Mouse (Mus musculus): ENCODE data around the gene Lingo1. TPM values are rescaled to one million over a fixed set of nuclear protein-coding genes. Genes with fewer than 3 reads are reported as not detected.

Lingo1 gene
- polyA plus RNA-seq, 1 experiment from 2014 or later: 79.4 TPM

GRCm38 (mm10) chr9:56600655-56601054, 195.6 kb downstream of the Lingo1 start:
- WGBS: 35% methylated on average over 11 of the region's 11 CpGs
- ATAC-seq: peak; percentile 53; the same call in 1 of the 2 replicates
- H3K27ac ChIP-seq (ENCODE audit: low read depth, low read length): no peak overlapping the region

GRCm38 (mm10) chr9:56592639-56593038, 203.6 kb downstream of the Lingo1 start:
- H3K27me3 ChIP-seq (replicated peaks; ENCODE audit: control insufficient read depth, insufficient read depth, low read length): no peaks in the 10 kb centered on the region
- H3K27ac ChIP-seq (ENCODE audit: low read depth, low read length): no peak overlapping the region
- no peak overlapping the region for H3K4me2 ChIP-seq (ENCODE audit: low read length)
- no peaks in the 10 kb centered on the region for H3K9me3 ChIP-seq (ENCODE audit: control insufficient read depth, low read length)
- no peaks in the 10 kb centered on the region for H3K36me3 ChIP-seq (ENCODE audit: control insufficient read depth, insufficient read depth, low read length)
- peaks cover 11% of the 10 kb centered on the region for H3K4me1 ChIP-seq (ENCODE audit: control insufficient read depth, insufficient read depth, low read depth, low read length)
- no peak overlapping the region for H3K4me3 ChIP-seq (ENCODE audit: low read length)
- 94% methylated on average over 7 of the region's 7 CpGs for WGBS
- no peak overlapping the region for H3K9ac ChIP-seq (ENCODE audit: low read depth, low read length)
- no peak for ATAC-seq

More at GRCm38 (mm10) chr9:56600655-56601054, 195.6 kb downstream of the Lingo1 start:
- no peak overlapping the region for H3K4me2 ChIP-seq (ENCODE audit: low read length)
- H3K36me3 ChIP-seq (ENCODE audit: control insufficient read depth, insufficient read depth, low read length): no peaks in the 10 kb centered on the region
- H3K4me1 ChIP-seq (ENCODE audit: control insufficient read depth, insufficient read depth, low read depth, low read length): peaks cover 10% of the 10 kb centered on the region
- no peak overlapping the region for H3K9ac ChIP-seq (ENCODE audit: low read depth, low read length)
- no peaks in the 10 kb centered on the region for H3K9me3 ChIP-seq (ENCODE audit: control insufficient read depth, low read length)
- H3K27me3 ChIP-seq (replicated peaks; ENCODE audit: control insufficient read depth, insufficient read depth, low read length): no peaks in the 10 kb centered on the region
- no peak overlapping the region for H3K4me3 ChIP-seq (ENCODE audit: low read length)

GRCm38 (mm10) chr9:56591248-56591888, 204.9 kb downstream of the Lingo1 start:
- H3K27me3 ChIP-seq (replicated peaks; ENCODE audit: control insufficient read depth, insufficient read depth, low read length): no peaks in the 10 kb centered on the region
- no peak; the same call in 1 of the 2 replicates for ATAC-seq
- no peaks in the 10 kb centered on the region for H3K9me3 ChIP-seq (ENCODE audit: control insufficient read depth, low read length)
- H3K4me2 ChIP-seq (ENCODE audit: low read length): no peak overlapping the region
- H3K9ac ChIP-seq (ENCODE audit: low read depth, low read length): no peak overlapping the region
- WGBS: 64% methylated on average over 8 of the region's 8 CpGs
- no peak overlapping the region for H3K4me3 ChIP-seq (ENCODE audit: low read length)
- H3K27ac ChIP-seq (ENCODE audit: low read depth, low read length): no peak overlapping the region
- H3K4me1 ChIP-seq (ENCODE audit: control insufficient read depth, insufficient read depth, low read depth, low read length): peaks cover 11% of the 10 kb centered on the region
- no peaks in the 10 kb centered on the region for H3K36me3 ChIP-seq (ENCODE audit: control insufficient read depth, insufficient read depth, low read length)

GRCm38 (mm10) chr9:56589762-56590161, 206.5 kb downstream of the Lingo1 start:
- no peaks in the 10 kb centered on the region for H3K36me3 ChIP-seq (ENCODE audit: control insufficient read depth, insufficient read depth, low read length)
- H3K9ac ChIP-seq (ENCODE audit: low read depth, low read length): no peak overlapping the region
- no peak overlapping the region for H3K4me2 ChIP-seq (ENCODE audit: low read length)
- 29% methylated on average over 5 of the region's 5 CpGs for WGBS
- H3K9me3 ChIP-seq (ENCODE audit: control insufficient read depth, low read length): no peaks in the 10 kb centered on the region
- no peak overlapping the region for H3K27ac ChIP-seq (ENCODE audit: low read depth, low read length)
- peak; percentile 81 for ATAC-seq
- H3K4me1 ChIP-seq (ENCODE audit: control insufficient read depth, insufficient read depth, low read depth, low read length): peaks cover 11% of the 10 kb centered on the region
- H3K4me3 ChIP-seq (ENCODE audit: low read length): no peak overlapping the region
- H3K27me3 ChIP-seq (replicated peaks; ENCODE audit: control insufficient read depth, insufficient read depth, low read length): no peaks in the 10 kb centered on the region

- no peak overlapping the region for H3K4me2 ChIP-seq (ENCODE audit: low read length)
- peaks cover 28% of the 10 kb centered on the region for H3K4me1 ChIP-seq (ENCODE audit: control insufficient read depth, insufficient read depth, low read depth, low read length)
- H3K9me3 ChIP-seq (ENCODE audit: control insufficient read depth, low read length): no peaks in the 10 kb centered on the region
- no peaks in the 10 kb centered on the region for H3K36me3 ChIP-seq (ENCODE audit: control insufficient read depth, insufficient read depth, low read length)
- no peak overlapping the region for H3K4me3 ChIP-seq (ENCODE audit: low read length)
- whole genome bisulfite sequencing: 49% methylated on average over 7 of the region's 7 CpGs
- peak overlapping the region; percentile 74 for H3K27ac ChIP-seq (ENCODE audit: low read depth, low read length)
- no peaks in the 10 kb centered on the region for H3K27me3 ChIP-seq (replicated peaks; ENCODE audit: control insufficient read depth, insufficient read depth, low read length)
- no peak overlapping the region; the same call in 1 of the 2 replicates for H3K9ac ChIP-seq (ENCODE audit: low read depth, low read length)
- ATAC-seq: 0 out of 2 replicates have a peak, but pooled peaks have one; percentile 7
Observed at GRCm38 (mm10) chr9:56584043-56584424, 212.2 kb downstream of the Lingo1 start.

- Histone ChIP-seq H3K27ac (ENCODE audit: low read depth, low read length) (peak overlapping the region; percentile 74), H3K27me3 (replicated peaks; ENCODE audit: control insufficient read depth, insufficient read depth, low read length) (no peaks in the 10 kb centered on the region), H3K4me3 (ENCODE audit: low read length) (no peak overlapping the region), H3K9ac (ENCODE audit: low read depth, low read length) (no peak overlapping the region; the same call in 1 of the 2 replicates), H3K4me2 (ENCODE audit: low read length) (no peak overlapping the region), H3K4me1 (ENCODE audit: control insufficient read depth, insufficient read depth, low read depth, low read length) (peaks cover 28% of the 10 kb centered on the region), H3K36me3 (ENCODE audit: control insufficient read depth, insufficient read depth, low read length) (no peaks in the 10 kb centered on the region), H3K9me3 (ENCODE audit: control insufficient read depth, low read length) (no peaks in the 10 kb centered on the region)
- 42% methylated on average over 11 of the region's 11 CpGs for WGBS
- peak; percentile 85 for ATAC-seq
Observed at GRCm38 (mm10) chr9:56583139-56584042, 212.9 kb downstream of the Lingo1 start.

- Histone ChIP-seq H3K9ac (ENCODE audit: low read depth, low read length) (peak overlapping the region; percentile 17; the same call in 1 of the 2 replicates), H3K27ac (ENCODE audit: low read depth, low read length) (peak overlapping the region; percentile 17; the same call in 1 of the 2 replicates), H3K4me2 (ENCODE audit: low read length) (no peak overlapping the region), H3K27me3 (replicated peaks; ENCODE audit: control insufficient read depth, insufficient read depth, low read length) (no peaks in the 10 kb centered on the region), H3K4me1 (ENCODE audit: control insufficient read depth, insufficient read depth, low read depth, low read length) (peaks cover 28% of the 10 kb centered on the region), H3K4me3 (ENCODE audit: low read length) (no peak overlapping the region), H3K36me3 (ENCODE audit: control insufficient read depth, insufficient read depth, low read length) (no peaks in the 10 kb centered on the region), H3K9me3 (ENCODE audit: control insufficient read depth, low read length) (no peaks in the 10 kb centered on the region)
- no peak for ATAC-seq
- 61% methylated on average over 8 of the region's 8 CpGs for whole genome bisulfite sequencing
Observed at GRCm38 (mm10) chr9:56582628-56583027, 213.6 kb downstream of the Lingo1 start.

- peak overlapping the region; percentile 54; the same call in 1 of the 2 replicates for H3K27ac ChIP-seq (ENCODE audit: low read depth, low read length)
- no peak overlapping the region for H3K9ac ChIP-seq (ENCODE audit: low read depth, low read length)
- no peaks in the 10 kb centered on the region for H3K9me3 ChIP-seq (ENCODE audit: control insufficient read depth, low read length)
- no peaks in the 10 kb centered on the region for H3K36me3 ChIP-seq (ENCODE audit: control insufficient read depth, insufficient read depth, low read length)
- no peak overlapping the region for H3K4me3 ChIP-seq (ENCODE audit: low read length)
- peaks cover 30% of the 10 kb centered on the region for H3K4me1 ChIP-seq (ENCODE audit: control insufficient read depth, insufficient read depth, low read depth, low read length)
- no peaks in the 10 kb centered on the region for H3K27me3 ChIP-seq (replicated peaks; ENCODE audit: control insufficient read depth, insufficient read depth, low read length)
- 23% methylated on average over 3 of the region's 3 CpGs for WGBS
- peak; percentile 37; the same call in 1 of the 2 replicates for ATAC-seq
- no peak overlapping the region for H3K4me2 ChIP-seq (ENCODE audit: low read length)
Observed at GRCm38 (mm10) chr9:56581700-56582099, 214.6 kb downstream of the Lingo1 start.

GRCm38 (mm10) chr9:56581016-56581415, 215.3 kb downstream of the Lingo1 start:
- Histone ChIP-seq H3K27me3 (replicated peaks; ENCODE audit: control insufficient read depth, insufficient read depth, low read length) (no peaks in the 10 kb centered on the region), H3K36me3 (ENCODE audit: control insufficient read depth, insufficient read depth, low read length) (no peaks in the 10 kb centered on the region), H3K9ac (ENCODE audit: low read depth, low read length) (no peak overlapping the region), H3K4me3 (ENCODE audit: low read length) (no peak overlapping the region), H3K4me1 (ENCODE audit: control insufficient read depth, insufficient read depth, low read depth, low read length) (peaks cover 30% of the 10 kb centered on the region), H3K9me3 (ENCODE audit: control insufficient read depth, low read length) (no peaks in the 10 kb centered on the region), H3K27ac (ENCODE audit: low read depth, low read length) (peak overlapping the region; percentile 23; the same call in 1 of the 2 replicates), H3K4me2 (ENCODE audit: low read length) (no peak overlapping the region)
- WGBS: 62% methylated on average over 8 of the region's 8 CpGs
- no peak for ATAC-seq
